Mouse (Mus musculus): ENCODE measurements around the gene Elac2.

DNA sequence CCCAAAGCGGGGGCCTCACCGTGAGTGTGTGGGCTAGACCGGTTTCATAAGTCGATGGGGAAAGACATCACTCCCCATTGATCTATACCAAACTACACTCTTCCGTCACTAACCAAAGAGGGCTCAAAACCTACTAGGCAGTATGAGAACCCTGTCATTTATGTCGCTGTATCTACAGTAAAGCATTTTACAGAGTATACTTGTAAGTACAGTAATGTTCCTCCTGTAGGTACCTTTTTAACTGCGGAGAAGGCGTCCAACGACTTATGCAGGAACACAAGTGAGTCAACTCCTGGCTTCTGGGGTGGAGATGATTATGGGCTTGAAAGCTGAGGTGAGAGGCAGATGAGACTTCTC, 629 bp downstream of the Elac2 start:
- TF ChIP-seq CTCF (IDR thresholded peaks at IDR 0.05; ENCODE audit: control insufficient read depth, insufficient read depth, insufficient replicate concordance, low read depth, low read length) (no peak), POLR2A (IDR thresholded peaks at IDR 0.05; ENCODE audit: control insufficient read depth, low read depth, low read length) (no peak)

Measured in testis, adult 2 months (tissue).